In the genomic region with DNA sequence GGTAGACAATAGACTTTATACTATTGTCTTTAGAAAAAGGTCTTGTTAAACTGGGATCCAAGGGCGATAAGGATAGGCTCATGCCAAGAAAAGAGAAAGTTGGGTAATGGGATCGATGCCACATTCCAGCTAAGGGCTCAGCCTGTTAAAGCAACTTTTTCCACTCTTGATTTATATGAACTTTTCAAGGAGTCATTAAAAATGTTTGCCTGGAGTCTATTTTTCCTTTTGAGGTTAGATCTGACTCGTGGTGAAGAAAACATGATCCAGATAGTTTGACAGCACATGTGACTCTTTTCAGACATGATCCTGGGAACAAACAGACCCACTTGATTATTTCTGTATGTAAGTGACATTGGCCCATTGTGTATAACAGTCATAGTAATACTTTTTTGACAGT, we compare ENCODE assay signal across 18 mouse cellular contexts.
"Had no signal": no experiment of that assay in that cellular context is flagged by ENCODE, and none has a peak within 500 bp of the region (broad histone marks: within the 10 kb centered on the region; RNA-seq: fewer than 3 reads in every experiment).

No protein-coding gene starts in this region.

- H3K27ac ChIP-seq: kidney, embryonic 15.5 days; limb, embryonic 12.5 days; limb, embryonic 15.5 days; liver, embryonic 14.5 days; lung, embryonic 15.5 days; midbrain, embryonic 10.5 days; midbrain, embryonic 13.5 days had no signal

- H3K4me3 ChIP-seq: kidney, embryonic 15.5 days; limb, embryonic 12.5 days; limb, embryonic 15.5 days; lung, embryonic 15.5 days; megakaryocyte, embryonic 14.5 days; midbrain, embryonic 10.5 days; midbrain, embryonic 13.5 days had no signal

- H3K27me3 ChIP-seq: kidney, embryonic 15.5 days; limb, embryonic 12.5 days; limb, embryonic 15.5 days; lung, embryonic 15.5 days; megakaryocyte, embryonic 14.5 days; midbrain, embryonic 13.5 days had no signal

- DNase-seq: kidney, postnatal 14 days; kidney, postnatal 4 days; left cerebral cortex, postnatal 4 days; liver, postnatal 0 days; lung, postnatal 14 days; thymus, adult 18-20 months; thymus, postnatal 36 days had no signal

- H3K9me3 ChIP-seq: kidney, embryonic 15.5 days; limb, embryonic 12.5 days; limb, embryonic 15.5 days; lung, embryonic 15.5 days; megakaryocyte, embryonic 14.5 days; midbrain, embryonic 10.5 days; midbrain, embryonic 13.5 days had no signal

- H3K4me1 ChIP-seq: kidney, embryonic 15.5 days; limb, embryonic 12.5 days; limb, embryonic 15.5 days; lung, embryonic 15.5 days; megakaryocyte, embryonic 14.5 days; midbrain, embryonic 10.5 days; midbrain, embryonic 13.5 days had no signal

- H3K4me2 ChIP-seq: kidney, embryonic 15.5 days; limb, embryonic 12.5 days; limb, embryonic 15.5 days; liver, embryonic 11.5 days; lung, embryonic 15.5 days; midbrain, embryonic 13.5 days had no signal

- ATAC-seq: intestine, postnatal 0 days; liver, postnatal 0 days; midbrain, embryonic 13.5 days; midbrain, embryonic 16.5 days had no signal

- H3K9ac ChIP-seq: kidney, embryonic 15.5 days; limb, embryonic 12.5 days; limb, embryonic 15.5 days; liver, embryonic 14.5 days; liver, postnatal 0 days; lung, embryonic 15.5 days; midbrain, embryonic 13.5 days had no signal

- H3K36me3 ChIP-seq: kidney, embryonic 15.5 days; limb, embryonic 12.5 days; limb, embryonic 15.5 days; lung, embryonic 15.5 days; midbrain, embryonic 10.5 days; midbrain, embryonic 13.5 days had no signal
